Mouse (Mus musculus): ENCODE results near the gene Tspan32. TPM values are rescaled to one million over a fixed set of nuclear protein-coding genes. Genes with fewer than 3 reads are reported as not detected.

Gene Tspan32
- total and polyA plus RNA-seq, 2 experiments from 2014 or later, result 0.56 to 1.4 TPM

DNA sequence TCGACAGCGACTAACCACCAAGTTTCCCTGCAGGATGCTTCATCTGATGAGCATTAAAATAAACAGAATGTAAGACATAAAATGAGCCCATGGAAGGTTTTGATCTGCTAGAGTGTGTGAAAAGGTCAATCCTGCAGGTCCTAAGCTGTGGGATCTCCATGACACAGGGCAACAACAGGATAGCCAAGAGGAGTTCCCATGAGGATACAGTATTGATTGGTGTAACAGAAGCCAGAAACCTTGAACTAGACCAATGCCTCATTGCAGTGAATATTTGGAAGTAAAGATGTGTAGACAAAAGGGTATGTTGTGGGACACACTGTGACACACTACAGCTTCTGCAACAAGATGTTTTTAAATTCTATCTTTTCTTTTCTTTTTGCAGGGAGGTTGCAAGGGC, 29.3 kb downstream of the Tspan32 start:
- TF ChIP-seq CTCF (IDR thresholded peaks at IDR 0.05; ENCODE audit: low read depth), result no peak
- H3K4me3 ChIP-seq (ENCODE audit: low read depth, low read length), result no peak overlapping the region
- no peaks in the 10 kb centered on the region for H3K4me1 ChIP-seq (ENCODE audit: insufficient read depth)
- no peak for ATAC-seq
- H3K27me3 ChIP-seq (ENCODE audit: insufficient read depth, low read length), result no peaks in the 10 kb centered on the region
- peaks cover 44% of the 10 kb centered on the region for H3K36me3 ChIP-seq (ENCODE audit: insufficient read depth)
- no peak for DNase-seq
- H3K4me2 ChIP-seq (ENCODE audit: low read depth), result no peak overlapping the region
- WGBS, result 92% methylated on average over 2 of the region's 2 CpGs
- no peak overlapping the region for H3K27ac ChIP-seq (ENCODE audit: low read depth, low read length)
- H3K9me3 ChIP-seq (ENCODE audit: low read length), result no peaks in the 10 kb centered on the region
- no peak overlapping the region for H3K9ac ChIP-seq

DNA sequence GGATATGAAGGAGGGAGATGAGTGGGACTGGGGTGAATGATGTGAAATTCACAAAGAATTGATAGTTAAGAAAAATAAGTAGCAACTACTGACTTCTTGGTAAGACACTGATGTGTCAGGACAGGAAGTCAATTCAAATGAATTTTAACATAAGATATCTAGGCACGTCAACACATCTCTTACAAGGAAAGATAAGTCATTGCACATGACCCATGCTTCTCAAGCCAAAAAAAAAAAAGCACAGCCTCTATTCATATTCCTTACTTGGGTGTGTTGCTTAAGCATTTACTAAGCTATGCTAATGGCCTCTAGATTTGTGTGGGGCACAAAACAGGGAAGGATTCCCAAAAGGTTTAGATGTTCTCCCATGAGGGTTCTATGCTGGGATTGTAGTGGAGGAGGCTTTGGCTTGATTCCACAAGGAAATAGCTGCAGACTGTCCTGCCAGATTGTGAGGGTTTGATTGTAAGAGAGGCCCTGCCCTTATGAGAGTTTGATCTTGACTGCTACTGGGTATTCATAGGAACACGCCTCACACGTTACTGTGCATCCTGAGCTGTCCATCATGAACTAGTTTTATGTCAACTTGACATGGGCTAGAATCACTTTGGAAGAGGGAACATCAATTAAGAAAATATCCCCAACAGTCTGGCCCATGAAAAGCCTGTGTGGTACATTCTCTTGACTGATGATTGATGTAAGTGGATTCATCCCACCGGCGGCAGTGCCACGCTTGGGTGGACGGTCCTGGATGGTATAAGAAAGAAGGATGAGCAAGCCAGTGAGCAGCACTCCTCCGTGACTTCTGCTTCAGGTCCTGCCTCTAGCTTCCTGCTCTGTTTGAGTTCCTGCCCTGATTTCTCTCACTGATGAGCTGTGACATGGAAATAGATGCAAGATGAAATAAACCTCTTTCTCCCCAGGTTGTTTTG, 29.9 kb downstream of the Tspan32 start:
- DNase-seq, result no peak
- H3K4me2 ChIP-seq (ENCODE audit: low read depth), result no peak overlapping the region
- no peak overlapping the region for H3K27ac ChIP-seq (ENCODE audit: low read depth, low read length)
- H3K4me3 ChIP-seq (ENCODE audit: low read depth, low read length), result no peak overlapping the region
- no peaks in the 10 kb centered on the region for H3K4me1 ChIP-seq (ENCODE audit: insufficient read depth)
- H3K9ac ChIP-seq, result no peak overlapping the region
- H3K36me3 ChIP-seq (ENCODE audit: insufficient read depth), result peaks cover 42% of the 10 kb centered on the region
- no peak for TF ChIP-seq CTCF (IDR thresholded peaks at IDR 0.05; ENCODE audit: low read depth)
- no peaks in the 10 kb centered on the region for H3K27me3 ChIP-seq (ENCODE audit: insufficient read depth, low read length)
- H3K9me3 ChIP-seq (ENCODE audit: low read length), result no peaks in the 10 kb centered on the region
- ATAC-seq, result no peak
- WGBS, result 93% methylated on average over 8 of the region's 8 CpGs

- 87% methylated on average over 3 of the region's 3 CpGs for WGBS
Measured at GRCm38 (mm10) chr7:143036787-143037186, 31.9 kb downstream of the Tspan32 start.

DNA sequence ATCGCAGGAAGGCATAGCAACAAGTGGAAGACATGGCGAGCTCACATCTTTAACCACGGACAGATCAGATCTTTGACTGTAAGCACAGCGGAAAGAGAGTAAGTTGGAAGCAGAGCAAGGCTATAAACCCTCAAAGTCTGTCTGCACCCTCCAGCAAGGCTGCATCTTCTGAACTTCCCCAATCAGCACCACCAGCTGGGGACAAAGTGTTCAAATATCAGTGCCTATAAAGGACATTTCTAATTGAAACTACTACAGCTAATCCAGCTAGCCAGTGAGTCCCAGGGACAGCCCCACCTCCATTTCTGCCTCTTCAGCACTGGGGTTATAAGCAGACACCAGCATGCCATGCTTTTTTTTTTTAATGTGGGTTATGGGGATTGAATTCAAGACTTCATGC, 32.5 kb downstream of the Tspan32 start:
- ATAC-seq (no peak), DNase-seq (no peak)
- Histone ChIP-seq H3K27ac (ENCODE audit: low read depth, low read length) (no peak overlapping the region), H3K4me1 (ENCODE audit: insufficient read depth) (no peaks in the 10 kb centered on the region), H3K4me2 (ENCODE audit: low read depth) (no peak overlapping the region), H3K27me3 (ENCODE audit: insufficient read depth, low read length) (no peaks in the 10 kb centered on the region), H3K9me3 (ENCODE audit: low read length) (no peaks in the 10 kb centered on the region), H3K9ac (no peak overlapping the region), H3K36me3 (ENCODE audit: insufficient read depth) (peaks cover 29% of the 10 kb centered on the region; the same call in 1 of the 2 replicates), H3K4me3 (ENCODE audit: low read depth, low read length) (no peak overlapping the region)
- 96% methylated on average over 4 of the region's 4 CpGs for WGBS
- TF ChIP-seq CTCF (IDR thresholded peaks at IDR 0.05; ENCODE audit: low read depth), result no peak

More at GRCm38 (mm10) chr7:143036787-143037186, 31.9 kb downstream of the Tspan32 start:
- Histone ChIP-seq H3K36me3 (ENCODE audit: insufficient read depth) (peaks cover 30% of the 10 kb centered on the region), H3K27ac (ENCODE audit: low read depth, low read length) (no peak overlapping the region), H3K4me2 (ENCODE audit: low read depth) (no peak overlapping the region), H3K9ac (no peak overlapping the region), H3K9me3 (ENCODE audit: low read length) (no peaks in the 10 kb centered on the region), H3K4me3 (ENCODE audit: low read depth, low read length) (no peak overlapping the region), H3K4me1 (ENCODE audit: insufficient read depth) (no peaks in the 10 kb centered on the region), H3K27me3 (ENCODE audit: insufficient read depth, low read length) (no peaks in the 10 kb centered on the region)
- DNase-seq (no peak), ATAC-seq (no peak)
- no peak for TF ChIP-seq CTCF (IDR thresholded peaks at IDR 0.05; ENCODE audit: low read depth)

GRCm38 (mm10) chr7:143038174-143038931, 33.5 kb downstream of the Tspan32 start:
- no peak overlapping the region for H3K4me3 ChIP-seq (ENCODE audit: low read depth, low read length)
- DNase-seq (no peak), ATAC-seq (no peak)
- no peaks in the 10 kb centered on the region for H3K9me3 ChIP-seq (ENCODE audit: low read length)
- no peak overlapping the region for H3K4me2 ChIP-seq (ENCODE audit: low read depth)
- H3K4me1 ChIP-seq (ENCODE audit: insufficient read depth), result no peaks in the 10 kb centered on the region
- H3K27ac ChIP-seq (ENCODE audit: low read depth, low read length), result no peak overlapping the region
- peaks cover 28% of the 10 kb centered on the region; the same call in 1 of the 2 replicates for H3K36me3 ChIP-seq (ENCODE audit: insufficient read depth)
- 94% methylated on average over 3 of the region's 3 CpGs for WGBS
- H3K27me3 ChIP-seq (ENCODE audit: insufficient read depth, low read length), result no peaks in the 10 kb centered on the region
- no peak for TF ChIP-seq CTCF (IDR thresholded peaks at IDR 0.05; ENCODE audit: low read depth)
- no peak overlapping the region for H3K9ac ChIP-seq

GRCm38 (mm10) chr7:143040561-143040960, 35.7 kb downstream of the Tspan32 start:
- Histone ChIP-seq H3K4me2 (ENCODE audit: low read depth) (no peak overlapping the region), H3K9me3 (ENCODE audit: low read length) (no peaks in the 10 kb centered on the region), H3K27me3 (ENCODE audit: insufficient read depth, low read length) (no peaks in the 10 kb centered on the region), H3K4me1 (ENCODE audit: insufficient read depth) (no peaks in the 10 kb centered on the region), H3K27ac (ENCODE audit: low read depth, low read length) (no peak overlapping the region), H3K4me3 (ENCODE audit: low read depth, low read length) (no peak overlapping the region), H3K9ac (no peak overlapping the region), H3K36me3 (ENCODE audit: insufficient read depth) (peaks cover 16% of the 10 kb centered on the region; the same call in 1 of the 2 replicates)
- 96% methylated on average over 3 of the region's 3 CpGs for WGBS
- no peak for TF ChIP-seq CTCF (IDR thresholded peaks at IDR 0.05; ENCODE audit: low read depth)
- ATAC-seq (no peak), DNase-seq (no peak)
